Mouse (Mus musculus): ENCODE measurements around the gene Zfx. TPM values are rescaled to one million over a fixed set of nuclear protein-coding genes. Genes with fewer than 3 reads are reported as not detected.

The Zfx gene
- total RNA-seq, 2 experiments from 2014 or later, result 17.9 to 23.4 TPM

- no peak overlapping the region for H3K4me3 ChIP-seq
- intact Hi-C loops (cut with DNase I), result loop anchor here (5.0 kb wide), 1 partner anchor 74 kb away; the partner anchor contains the start of gene Zfx
- H3K27ac ChIP-seq, result no peak overlapping the region; the same call in 1 of the 2 replicates
- TF ChIP-seq CTCF (IDR thresholded peaks at IDR 0.05), result no peak
- DNase-seq, result peak; percentile 58
Observed at GRCm38 (mm10) chrX:94048048-94048447, 75.5 kb downstream of the Zfx start.

GRCm38 (mm10) chrX:94047381-94047780 is 76.1 kb downstream of the Zfx start:
- intact Hi-C loops (cut with DNase I), result loop anchor here (5.0 kb wide), 1 partner anchor 75 kb away; the partner anchor contains the start of gene Zfx
- no peak for TF ChIP-seq CTCF (IDR thresholded peaks at IDR 0.05)

GRCm38 (mm10) chrX:94032937-94033336 is 90.6 kb downstream of the Zfx start:
- Histone ChIP-seq H3K27ac (no peak overlapping the region), H3K4me3 (peak overlapping the region; percentile 37)
- peak; percentile 69 for TF ChIP-seq CTCF (IDR thresholded peaks at IDR 0.05)
- intact Hi-C loops (cut with DNase I), result loop anchor here (2.0 kb wide), 1 partner anchor 76 kb away; no protein-coding TSS in a partner anchor
- peak; percentile 56 for DNase-seq

More at GRCm38 (mm10) chrX:94047381-94047780, 76.1 kb downstream of the Zfx start:
- Histone ChIP-seq H3K4me3 (no peak overlapping the region), H3K27ac (no peak overlapping the region)
- DNase-seq, result no peak

- intact Hi-C loops (cut with DNase I), result no loop called here
- DNase-seq, result no peak
- no peak overlapping the region for H3K27ac ChIP-seq
- no peak for TF ChIP-seq CTCF (IDR thresholded peaks at IDR 0.05)
- H3K4me3 ChIP-seq, result no peak overlapping the region
Observed at GRCm38 (mm10) chrX:94030081-94030480, 93.4 kb downstream of the Zfx start.

Other genes with a start within 250 kb of the Zfx start
- gene AU015836, start 155.0 kb downstream of the Zfx start, total RNA-seq (2021), result not detected
- gene Eif2s3x, start 89.2 kb upstream of the Zfx start, total RNA-seq (2021), result 100 to 1,000 TPM in 1 of 2 experiments, 10 to 100 TPM in 1; 71.7 to 129 TPM
- gene Klhl15, start 110.9 kb upstream of the Zfx start, total RNA-seq (2021), result 1 to 10 TPM; 5.4 to 6.3 TPM
- gene Fam90a1b, start 243.1 kb upstream of the Zfx start, total RNA-seq (2021), result not detected
- 100 to 1,000 TPM; 182 to 212 TPM for gene Apoo, start 243.4 kb upstream of the Zfx start, total RNA-seq (2021)